Mouse (Mus musculus) 416B (cell line): ENCODE measurements at regions not wholly inside any gene's neighbourhood (a gene's known extent, or its start where the extent isn't known, plus 50 kb on each side); places are given as distances from the start of the nearest gene placed in this dataset.

Source experiments
- DNase-seq: peaks from one replicate; pipeline ENCODE4 v3.0.0; 2011; ENCODE audit warnings: low read depth

DNA sequence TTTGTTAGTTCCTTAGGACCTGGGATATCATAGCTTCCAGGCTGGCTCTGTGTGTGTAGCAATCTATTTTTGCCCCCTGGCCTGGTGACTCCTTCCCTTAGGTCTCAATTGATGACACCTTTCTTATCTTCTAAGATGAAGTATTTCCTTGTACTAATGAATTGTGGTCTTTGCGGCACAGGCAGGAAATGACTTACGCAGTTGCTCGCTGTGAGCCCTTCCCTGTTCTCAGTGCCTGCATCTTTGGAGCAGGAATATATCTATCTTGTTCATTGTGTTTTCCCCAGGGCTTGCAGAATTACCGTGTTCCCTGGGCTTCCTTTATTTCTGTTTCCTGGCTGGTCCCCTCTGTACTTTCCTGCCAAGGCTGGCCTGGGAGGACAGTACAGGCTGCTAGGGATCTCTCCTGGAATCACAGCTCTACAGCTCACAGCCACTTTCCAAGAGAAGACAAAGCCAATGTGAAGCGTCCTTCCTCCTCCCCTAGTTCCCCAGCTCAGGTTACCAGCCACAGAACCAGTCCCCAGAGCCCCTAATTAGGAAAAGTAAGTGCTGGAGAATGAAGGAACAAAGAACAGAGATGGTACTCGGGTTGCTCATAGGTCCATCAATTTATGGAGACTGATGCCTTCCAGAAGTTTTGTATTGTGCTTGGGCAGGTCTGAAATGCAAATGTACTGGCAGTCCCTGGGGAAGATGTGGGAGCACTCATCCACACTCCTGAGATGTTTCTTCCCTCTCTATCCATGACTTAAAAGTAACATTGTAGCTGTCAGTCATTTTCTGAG is 119.2 kb upstream of the Eef2kmt start:
- peak; percentile 28 for DNase-seq

DNA sequence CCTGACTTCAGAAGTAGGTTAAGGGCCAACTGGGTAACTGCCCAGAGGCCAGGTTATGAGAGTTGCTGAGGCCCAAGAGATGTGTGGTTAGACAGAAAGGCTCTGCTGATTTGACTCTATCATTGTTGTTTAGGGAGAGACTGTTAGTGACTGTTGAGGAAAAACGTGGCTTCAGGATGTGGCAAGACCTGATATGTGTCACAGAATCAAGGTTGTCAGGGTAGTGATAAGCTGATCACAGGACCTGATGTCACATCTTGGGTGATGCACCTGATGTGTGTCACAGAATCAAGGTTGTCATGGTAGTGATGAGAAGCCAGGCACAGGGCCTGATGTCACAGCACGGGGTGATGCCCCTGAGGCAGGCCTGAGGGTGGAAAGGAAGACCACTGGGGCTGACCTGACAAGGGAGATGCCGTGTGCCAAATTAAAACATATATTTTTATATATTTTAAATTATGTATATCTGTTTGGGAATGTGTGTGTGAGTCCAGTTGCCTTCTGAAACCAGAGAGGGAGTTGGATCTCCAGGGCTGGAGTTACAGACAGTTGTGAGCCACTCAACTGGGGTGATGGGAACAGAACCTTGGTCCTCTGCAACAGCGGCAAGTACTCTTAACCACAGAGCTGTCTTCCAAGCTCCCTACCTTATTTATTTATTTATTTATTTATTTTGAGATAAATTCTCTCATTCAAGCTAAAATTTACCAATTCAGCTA is 115.6 kb upstream of the Eef2kmt start:
- no peak for DNase-seq

DNA sequence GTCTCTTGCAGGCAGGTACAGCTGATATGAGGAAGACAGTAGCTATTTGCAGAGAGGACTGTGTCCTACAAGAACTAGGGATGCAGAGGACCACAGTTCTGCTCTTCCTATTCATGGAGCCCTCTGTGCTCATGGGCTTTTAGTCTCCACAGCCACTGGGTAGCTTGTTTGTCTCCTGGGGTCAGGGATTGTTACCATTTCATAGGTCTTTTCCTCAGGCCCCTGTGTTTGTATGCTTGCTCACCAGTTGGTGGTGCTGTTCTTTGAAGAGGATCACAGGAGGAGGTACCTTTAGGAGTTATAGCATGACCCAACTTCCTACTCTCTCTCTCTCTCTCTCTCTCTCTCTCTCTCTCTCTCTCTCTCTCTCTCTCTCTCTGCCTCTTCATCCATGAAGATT is 114.7 kb upstream of the Eef2kmt start:
- peak; percentile 29 for DNase-seq

DNA sequence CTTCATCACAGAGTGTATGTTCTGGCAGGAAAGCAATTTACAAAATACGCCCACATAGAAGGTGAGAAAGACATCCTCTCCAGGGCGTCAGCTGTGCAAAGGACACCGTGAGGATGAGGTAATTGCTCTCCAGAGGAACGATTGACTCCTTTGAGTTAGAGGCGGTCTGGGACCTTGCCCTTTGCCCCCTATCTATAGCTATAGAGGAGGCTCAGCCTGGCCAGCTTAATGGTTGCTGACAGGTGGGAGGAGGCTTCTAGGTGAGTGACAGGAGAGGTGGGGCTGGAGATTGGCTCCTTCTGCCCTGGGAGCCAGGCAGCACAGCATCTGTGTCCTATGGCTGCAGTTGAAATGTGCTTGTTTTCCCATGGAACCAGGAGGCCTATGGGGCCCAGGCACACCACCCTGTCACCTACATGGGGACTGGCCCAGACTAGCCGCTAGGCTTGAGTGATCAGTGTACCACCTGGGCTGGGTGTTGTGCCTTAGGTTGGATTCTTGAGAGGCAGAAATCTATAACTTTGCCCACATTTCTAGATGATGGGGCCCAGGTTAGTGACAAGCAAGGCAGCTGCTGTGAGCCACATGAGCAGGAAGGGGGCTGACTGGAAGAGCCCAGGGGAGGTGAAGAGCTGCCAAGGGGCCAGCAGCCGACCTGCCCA is 113.2 kb upstream of the Eef2kmt start:
- no peak for DNase-seq

DNA sequence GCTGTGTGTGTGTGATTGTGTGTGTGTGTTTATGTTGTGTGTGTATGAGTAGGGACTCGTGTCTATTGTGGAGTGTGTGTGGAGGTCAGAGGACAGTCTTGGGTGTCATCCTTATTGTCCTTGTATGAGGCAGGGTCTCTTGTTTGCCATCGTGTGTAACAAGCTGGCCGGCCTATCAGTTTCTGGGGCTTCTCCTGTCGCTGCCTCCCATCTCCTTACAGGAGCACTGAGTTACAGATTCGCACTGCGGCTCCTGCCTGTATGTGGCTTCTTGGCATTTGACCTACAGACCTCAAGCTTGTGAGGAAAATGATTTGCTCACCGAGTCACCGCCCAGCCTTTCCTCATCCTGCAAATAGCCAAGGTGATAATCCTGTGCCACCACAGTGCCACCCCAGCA is 112.6 kb upstream of the Eef2kmt start:
- DNase-seq = no peak

DNA sequence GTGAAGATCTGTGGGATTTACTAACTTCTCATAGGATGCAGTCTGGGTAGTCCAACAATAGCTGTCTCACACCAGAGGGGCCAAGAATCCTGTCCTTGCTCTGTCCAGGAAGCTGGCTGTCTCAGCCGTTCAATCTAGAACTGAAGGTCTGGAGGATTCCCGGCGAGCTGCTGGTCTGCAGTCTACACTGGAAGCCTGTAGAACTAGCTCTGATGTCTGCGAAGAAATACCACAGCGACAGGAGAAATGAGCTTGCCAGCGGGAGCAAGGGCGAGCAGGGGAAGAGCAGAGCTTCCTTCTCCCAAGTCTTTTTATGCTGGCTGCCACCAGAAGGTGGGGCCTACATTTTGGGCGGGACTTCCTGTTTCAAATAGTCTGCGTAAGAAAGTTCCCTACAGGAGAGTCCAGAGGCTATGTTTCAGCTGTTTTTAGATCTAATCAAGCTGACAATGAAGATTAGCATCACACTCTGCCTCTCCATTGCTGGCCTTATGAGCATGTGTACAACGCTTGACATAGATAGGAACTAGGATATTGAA is 111.9 kb upstream of the Eef2kmt start:
- DNase-seq = peak; percentile 9

DNA sequence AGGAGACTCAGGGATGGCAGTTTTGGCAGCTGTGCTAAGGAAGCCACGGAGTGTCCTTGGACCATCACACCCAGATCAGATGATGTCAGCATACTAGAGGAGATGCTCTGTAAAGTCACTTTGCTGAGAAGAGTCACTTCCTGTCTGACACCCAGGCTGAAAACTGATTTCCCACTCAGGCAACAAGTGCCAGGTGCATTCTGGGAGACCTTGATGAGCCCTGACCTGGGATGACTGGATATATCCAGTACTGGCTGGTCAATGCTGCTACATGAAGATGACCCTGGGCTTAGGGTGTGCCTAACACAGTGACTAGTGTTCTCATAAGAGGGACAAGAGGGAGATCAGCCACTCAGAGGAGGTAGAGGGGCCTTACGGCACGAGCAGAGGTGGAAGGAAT is 110.2 kb upstream of the Eef2kmt start:
- DNase-seq = no peak

DNA sequence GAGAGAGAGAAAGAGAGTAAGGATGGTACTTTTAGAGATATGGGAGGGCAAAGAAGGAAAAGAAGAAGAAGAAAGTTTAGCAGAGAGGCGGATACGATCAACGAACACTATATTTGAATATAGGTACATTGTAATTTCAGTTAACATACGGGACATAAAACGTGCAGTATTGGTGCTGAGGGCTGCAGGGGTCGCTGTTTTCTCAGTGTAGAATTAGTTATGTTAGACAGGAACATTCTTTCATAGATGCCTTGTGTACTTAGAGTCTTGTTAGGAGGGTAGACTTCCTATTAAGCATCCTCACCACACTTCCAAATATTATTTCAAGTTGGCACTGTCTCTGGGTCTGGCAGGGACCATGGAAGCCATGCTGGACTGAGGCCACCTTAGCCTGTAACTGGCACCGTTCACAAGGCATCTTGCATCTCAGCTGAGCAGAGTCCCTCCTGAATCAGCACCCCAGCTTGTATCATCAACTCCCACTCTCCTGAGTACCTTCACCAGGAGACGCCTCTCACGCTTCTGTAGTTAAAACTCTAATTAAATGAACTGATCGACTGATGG is 107.3 kb upstream of the Eef2kmt start:
- DNase-seq = peak; percentile 8

DNA sequence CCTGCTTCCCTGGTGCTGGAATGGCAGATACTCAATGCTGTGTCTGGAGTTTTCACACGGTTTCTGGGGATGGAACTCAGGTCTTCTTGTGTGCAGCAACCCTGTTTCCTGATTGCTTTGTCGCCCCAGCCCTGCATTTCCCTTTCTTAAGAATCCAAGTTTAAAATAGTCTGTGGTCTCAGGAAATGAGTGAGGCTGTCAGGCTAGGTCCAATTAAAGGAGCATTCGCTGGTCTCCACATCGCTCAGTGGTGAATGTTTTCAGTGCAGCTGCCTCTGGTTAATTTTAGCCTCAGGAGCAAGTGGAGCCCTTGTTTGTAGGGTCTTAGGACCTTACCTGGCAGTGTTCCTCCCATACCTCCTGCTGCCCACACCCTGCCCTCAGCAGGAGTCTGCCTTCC is 103.4 kb upstream of the Eef2kmt start:
- no peak for DNase-seq

DNA sequence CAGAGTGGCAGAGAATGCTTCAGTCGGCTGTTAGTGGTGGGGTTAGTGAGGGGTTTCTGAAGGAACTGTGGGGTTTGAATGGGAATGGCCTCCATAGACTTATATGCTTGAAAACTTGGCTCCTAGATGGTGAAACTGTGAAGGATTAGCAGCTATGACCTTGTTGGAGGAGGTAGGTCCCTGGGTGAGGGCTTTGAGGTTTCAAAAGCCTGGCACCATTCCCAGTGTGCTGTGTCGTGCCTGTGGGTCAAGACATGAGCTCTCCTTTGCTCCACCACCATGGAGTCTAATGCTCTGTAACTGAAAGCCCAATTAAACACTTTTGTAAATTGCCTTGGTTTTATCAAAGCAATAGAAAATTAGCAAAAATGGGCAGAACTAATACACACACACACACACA is 98.1 kb upstream of the Eef2kmt start:
- DNase-seq = no peak

DNA sequence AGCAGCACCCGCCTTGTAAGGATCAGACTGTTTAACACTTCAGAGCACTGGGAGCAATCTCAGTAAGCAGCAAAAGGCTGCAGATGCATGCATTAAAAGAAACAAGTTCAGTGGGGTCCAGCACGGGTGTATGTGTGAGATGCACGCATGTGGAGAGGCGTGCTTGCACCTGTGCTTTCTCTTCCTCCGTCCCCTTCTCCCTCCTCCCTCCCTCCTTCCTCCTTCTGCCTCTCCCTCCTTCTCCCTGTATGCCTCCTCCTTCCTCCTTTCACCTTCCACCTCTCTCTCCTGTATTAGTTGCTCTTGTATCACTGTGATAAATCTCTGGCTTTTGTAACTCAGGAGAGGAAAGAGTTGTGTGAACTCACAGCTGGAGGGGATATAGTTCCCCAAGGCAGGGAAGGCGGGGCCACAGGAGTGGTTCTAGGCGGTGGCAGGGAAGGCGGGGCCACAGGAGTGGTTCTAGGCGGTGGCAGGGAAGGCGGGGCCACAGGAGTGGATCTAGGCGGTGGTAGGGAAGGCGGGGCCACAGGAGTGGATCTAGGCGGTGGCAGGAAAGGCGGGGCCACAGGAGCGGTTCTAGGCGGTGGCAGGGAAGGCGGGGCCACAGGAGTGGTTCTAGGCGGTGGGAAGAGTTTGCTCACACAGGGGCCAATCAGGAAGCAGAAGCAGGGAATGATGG is 96.2 kb upstream of the Eef2kmt start:
- no peak for DNase-seq

DNA sequence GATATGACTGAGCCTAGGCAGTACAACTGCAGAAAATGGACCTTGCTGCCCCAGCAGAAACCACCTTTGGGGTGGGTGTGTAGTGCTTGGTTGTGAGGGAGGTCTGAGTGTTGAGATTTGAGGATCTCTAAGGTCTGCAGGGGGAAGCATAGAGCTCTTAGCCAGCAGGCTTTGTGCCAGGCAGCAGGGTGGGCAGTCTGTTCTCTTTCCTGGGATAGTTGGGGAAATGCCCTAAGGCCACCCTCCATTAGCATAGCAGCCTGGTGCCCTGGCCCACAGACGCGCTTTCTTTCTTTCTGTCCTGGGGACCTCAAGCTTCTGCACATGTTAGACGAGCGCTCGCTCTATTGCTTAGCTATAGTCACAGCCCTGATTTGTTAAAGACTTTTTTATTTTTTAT is 91.4 kb upstream of the Eef2kmt start:
- DNase-seq = no peak

DNA sequence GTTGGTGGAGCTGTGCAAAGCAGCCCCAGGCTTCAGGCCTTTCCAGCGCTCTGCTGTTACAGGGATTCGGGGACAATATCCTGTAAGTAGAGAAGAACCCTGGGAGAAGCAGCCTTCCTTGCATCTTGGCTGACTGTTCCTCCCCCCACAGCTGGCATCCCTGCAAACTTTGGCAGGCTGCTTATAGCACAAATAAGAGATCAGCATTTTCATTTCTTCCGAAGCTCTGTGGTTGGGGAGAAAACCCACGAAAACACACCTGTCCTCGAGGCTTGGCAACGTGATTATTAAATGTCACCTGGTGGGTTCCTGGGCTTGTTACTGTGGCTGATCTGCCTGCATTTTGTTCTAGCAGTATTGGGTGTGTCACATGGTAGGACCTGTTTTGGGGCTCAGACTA is 86.5 kb upstream of the Eef2kmt start:
- DNase-seq = no peak

DNA sequence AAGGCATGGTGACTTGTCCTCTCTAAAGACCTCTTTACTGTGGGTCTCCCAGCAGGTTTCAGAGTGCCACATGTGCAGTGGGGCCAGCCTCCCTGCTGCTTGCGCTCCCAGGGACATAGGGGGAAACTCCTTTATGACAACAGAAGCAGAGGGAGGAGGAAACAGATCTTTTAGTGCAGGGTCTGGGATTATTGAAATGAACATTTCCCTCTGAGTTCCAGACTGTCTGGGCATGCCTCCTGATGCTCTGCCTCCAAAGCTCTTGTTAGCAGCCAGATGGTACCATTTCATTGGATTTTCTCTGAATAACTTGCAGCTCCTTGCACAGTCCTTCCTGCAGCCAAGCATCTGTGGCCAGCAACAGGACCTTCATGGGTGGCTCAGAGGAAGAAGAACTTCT is 60.5 kb upstream of the Eef2kmt start:
- DNase-seq = no peak

DNA sequence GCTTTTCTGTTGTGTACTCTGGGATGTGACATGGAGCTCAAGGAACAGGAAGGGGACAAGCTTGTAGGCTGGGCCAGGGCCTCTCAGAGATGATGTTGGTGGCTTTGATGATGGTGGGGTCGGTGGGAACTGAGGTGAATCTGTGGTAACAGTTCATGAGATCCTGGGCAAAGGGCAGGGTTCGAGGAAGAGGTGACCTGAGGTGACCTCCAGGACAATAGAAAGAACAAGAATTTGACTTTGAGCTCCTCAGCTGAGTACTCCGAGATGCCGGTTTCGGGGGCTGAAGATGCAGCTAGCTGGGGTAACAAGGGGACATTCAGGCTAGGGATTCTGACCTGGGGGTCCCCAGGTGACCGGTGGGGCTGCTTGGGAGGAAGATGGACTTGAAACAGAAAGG is 57.5 kb upstream of the Eef2kmt start:
- no peak for DNase-seq

DNA sequence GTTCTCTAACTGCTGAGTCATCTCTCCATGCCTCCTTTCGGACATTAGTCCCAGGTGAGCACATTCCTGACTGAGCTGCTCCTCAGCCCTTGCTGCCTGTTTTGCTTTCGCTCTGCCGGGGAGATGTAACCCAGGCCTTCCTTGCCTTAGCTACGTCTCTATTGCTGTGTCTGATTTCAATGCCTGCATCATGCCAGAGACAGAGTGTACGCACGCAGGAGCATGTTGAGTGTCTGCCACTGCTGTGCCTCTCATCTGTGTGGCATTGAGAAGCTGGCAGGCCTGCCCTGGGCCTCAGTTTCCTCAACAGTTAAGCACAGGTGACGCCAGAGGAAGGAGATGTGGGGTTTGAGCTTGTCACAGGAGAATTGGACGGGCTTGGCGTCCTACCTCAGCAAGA is 55.7 kb upstream of the Eef2kmt start:
- no peak for DNase-seq

DNA sequence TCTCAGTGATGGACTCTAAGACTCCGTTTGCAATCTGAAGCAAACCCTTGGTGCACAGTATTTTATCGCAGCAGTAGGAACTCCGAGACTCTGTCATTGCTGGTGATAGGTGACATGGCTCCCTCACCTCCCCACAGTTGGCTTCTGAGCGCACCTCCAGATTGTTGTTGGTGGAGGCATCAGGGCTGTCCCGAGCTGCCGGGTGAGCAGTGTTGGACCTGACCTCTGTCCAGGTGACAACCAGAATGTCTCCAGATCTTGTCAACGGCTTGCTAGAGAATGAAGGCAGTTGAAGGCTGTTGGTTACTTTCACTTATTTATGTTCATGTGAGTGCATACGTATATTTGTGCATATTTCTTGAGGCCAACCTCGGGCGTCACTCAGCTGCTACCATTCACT is 55.0 kb upstream of the Eef2kmt start:
- no peak for DNase-seq

DNA sequence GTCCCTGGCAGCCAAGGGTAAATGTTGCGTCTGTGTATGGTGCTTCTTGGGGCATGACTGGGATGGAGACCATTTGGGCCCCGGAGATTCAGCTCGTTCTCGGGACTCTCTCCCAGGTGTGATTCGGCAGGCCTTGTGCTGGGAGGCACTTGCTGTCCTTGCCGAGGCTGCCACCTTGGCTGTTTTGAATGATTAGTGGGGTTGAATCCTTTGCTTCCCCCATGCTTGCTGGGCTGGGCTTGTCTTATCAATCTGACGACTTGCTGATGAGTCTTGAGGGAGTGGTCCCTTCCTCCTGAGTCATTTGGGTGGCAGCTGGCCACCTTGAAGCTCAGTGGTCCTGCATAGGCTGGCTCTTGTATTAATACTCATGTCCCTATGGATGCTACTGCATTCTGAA is 52.0 kb upstream of the Eef2kmt start:
- DNase-seq = no peak

DNA sequence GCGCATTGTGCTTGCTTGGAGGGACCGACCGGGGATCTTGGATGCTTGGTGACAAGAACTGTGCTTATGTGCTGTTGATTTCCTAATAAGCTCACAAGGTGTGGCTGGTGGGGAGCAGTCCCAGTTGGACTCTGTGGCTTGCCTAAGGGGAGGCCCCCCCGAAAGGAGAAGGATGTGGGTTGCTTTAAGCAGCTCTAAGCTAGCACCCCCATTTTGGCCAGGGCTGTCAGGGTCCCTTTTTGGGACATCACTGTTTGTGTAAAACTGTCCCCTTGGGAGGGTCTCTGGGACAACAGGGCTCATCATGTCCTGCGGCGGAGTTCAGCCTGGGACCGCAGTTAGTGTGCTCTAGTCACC is 51.4 kb upstream of the Eef2kmt start:
- no peak for DNase-seq

DNA sequence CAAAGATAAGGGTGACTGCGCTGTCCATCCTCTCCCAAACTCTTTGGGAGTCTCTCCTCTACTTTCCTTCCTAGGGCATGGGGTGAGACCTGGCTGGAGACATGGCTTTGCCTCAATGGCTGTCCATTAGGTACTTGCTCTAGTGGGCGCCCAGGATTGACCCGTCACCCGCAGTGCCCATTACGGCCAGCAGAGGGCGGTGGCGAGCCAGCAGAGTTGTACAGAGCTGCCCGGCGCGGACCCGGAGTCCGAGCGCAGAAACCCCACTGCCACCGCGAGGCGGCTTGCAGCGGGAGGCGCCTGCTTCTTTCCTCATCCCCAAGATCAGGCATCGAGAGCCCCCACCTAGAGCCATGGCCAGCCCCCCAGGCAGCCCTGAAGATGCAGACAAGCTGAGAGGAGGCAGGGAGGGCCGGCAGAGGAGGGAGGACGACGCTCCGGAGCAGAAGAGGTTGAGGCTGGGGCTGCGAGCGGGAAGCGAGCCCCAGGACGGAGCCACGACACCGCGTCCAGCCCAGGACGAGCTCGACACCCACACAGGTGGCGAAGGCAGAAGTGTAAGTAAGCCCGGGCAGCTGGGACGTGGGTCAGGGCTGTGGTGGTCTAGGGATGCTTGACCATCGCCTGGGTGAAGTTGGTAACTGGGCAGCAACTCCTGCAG is 50.9 kb upstream of the Eef2kmt start:
- DNase-seq = peak; percentile 55
